Mouse (Mus musculus): ENCODE results near the gene Ppp1r26.

Ppp1r26 gene

GRCm38 (mm10) chr2:28446515-28447314 is at the start of gene Ppp1r26:
Ppp1r26 (plus strand) TSS chr2:28446800.
- DNase-seq, result peak; percentile 62

GRCm38 (mm10) chr2:28396928-28397327 is 49.7 kb upstream of the Ppp1r26 start:
- no peak for DNase-seq

GRCm38 (mm10) chr2:28397417-28398119 is 49.0 kb upstream of the Ppp1r26 start:
- DNase-seq, result no peak

- peak; percentile 28 for DNase-seq
Observed at GRCm38 (mm10) chr2:28401647-28402046, 45.0 kb upstream of the Ppp1r26 start.

DNA sequence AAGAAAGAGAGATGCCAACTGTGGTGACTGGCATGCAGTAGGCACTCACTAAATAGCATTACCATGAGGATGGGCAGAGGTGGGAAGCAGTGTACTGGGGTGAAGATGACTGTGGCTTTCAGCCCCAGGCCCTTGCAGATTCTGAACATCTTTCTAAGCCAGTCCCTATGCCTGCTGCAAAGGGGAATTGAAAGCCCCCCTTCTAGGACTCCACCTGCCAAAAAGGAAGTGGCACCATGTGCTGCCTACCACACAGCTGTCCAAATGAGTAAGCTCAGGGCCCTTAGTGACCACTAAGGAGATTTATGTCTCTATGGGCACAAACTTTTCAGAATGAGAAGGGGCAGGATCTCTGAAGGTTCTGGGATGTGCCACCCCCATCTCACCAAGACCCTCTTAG is 44.5 kb upstream of the Ppp1r26 start:
- no peak for DNase-seq

GRCm38 (mm10) chr2:28407796-28408195 is 38.8 kb upstream of the Ppp1r26 start:
- no peak for DNase-seq

- DNase-seq, result no peak
Observed at GRCm38 (mm10) chr2:28409144-28409543, 37.5 kb upstream of the Ppp1r26 start.

DNA sequence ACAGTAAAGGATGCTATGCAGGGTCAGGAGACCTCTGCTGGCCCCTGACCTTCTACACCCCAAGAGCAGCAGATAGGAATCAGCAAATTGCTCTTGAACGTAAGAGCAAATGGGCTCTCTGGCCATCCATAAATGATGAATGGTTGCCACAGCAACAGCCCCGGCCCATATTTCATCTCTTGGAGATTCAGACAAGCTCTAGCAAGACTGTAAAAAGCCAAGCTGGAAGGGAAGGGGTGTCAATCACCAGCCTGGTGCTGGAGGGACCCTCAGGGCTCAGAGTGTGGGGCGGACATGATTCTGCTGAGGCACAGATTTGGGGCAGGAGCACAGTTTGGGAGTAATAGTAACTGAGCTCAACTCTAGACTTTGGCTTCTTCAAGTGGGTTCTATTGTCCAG is 37.0 kb upstream of the Ppp1r26 start:
- DNase-seq, result no peak

- no peak for DNase-seq
Observed at GRCm38 (mm10) chr2:28412936-28413335, 33.7 kb upstream of the Ppp1r26 start.

DNA sequence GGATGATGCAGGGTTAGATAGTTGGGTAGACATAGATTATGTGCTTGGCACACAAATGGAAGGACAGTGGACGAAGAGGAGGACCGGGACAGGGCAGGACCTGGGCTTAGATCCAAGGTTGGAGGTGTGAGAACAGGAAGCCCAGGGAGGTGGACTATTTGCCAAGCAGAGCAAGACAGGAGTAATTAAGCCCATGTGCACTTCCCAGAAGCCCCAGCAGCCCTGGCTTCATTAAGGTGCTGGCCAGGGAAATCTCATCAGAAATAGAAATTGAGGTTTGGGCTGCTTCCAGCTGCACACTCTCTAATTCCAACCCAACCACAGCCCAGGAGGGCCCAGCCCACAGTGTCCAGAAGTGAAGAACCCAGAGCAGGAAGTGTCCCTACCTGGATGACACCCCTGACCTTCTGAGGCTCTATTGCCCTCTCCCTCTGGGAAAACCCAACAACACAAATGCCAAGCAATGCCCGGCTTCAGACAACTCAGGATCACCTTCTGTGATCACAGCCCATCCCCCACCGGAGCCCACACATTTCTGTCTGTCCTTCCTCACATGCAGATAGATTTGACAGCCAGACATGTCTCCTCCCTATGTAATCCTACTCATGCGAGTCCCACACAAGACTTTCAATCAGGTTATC is 32.4 kb upstream of the Ppp1r26 start:
- DNase-seq, result no peak

GRCm38 (mm10) chr2:28414757-28415137 is 31.9 kb upstream of the Ppp1r26 start:
- no peak for DNase-seq

GRCm38 (mm10) chr2:28415387-28416024 is 31.1 kb upstream of the Ppp1r26 start:
- DNase-seq, result no peak

DNA sequence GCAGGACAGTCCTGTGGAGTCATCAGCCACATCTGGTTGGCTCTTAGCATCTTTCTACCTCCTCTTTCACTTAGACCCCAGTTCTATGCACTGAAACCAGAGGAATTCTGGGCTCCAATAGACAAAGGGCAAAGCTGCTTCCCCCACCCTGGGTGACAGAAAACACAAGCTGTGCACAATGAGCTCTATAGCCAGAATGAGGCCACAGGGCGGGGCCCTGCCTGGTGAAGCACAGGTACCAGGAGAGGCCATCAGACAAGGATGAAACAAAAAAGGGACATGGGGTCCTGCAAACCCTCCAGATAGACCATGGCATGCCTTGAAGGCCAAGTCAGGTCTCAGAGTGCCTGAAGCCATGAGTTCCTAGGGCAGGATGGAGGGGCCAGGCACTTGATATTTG is 30.1 kb upstream of the Ppp1r26 start:
- DNase-seq, result no peak

- peak; percentile 87 for DNase-seq
Observed at GRCm38 (mm10) chr2:28418034-28418433, 28.6 kb upstream of the Ppp1r26 start.

- peak; percentile 90 for DNase-seq
Observed at GRCm38 (mm10) chr2:28419898-28420297, 26.7 kb upstream of the Ppp1r26 start.

DNA sequence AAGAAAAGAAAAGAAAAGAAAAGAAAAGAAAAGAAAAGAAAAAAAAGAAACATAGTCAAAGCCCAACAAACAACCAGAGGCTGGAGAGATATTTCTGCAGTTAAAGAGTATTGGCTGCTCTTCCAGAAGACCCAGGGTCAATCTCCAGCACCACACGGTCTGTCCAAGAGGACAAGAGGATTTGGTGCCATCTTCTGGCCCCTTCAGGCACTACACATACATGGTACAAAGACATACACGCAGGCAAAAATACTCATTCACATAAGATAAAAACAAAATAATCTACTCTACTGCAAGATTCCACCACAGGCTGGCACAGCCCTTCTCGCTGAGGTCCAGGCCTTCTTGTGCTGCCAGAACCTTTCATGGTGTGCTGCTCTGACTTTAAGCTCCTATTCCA is 23.4 kb upstream of the Ppp1r26 start:
- peak; percentile 67 for DNase-seq

GRCm38 (mm10) chr2:28427226-28427625 is 19.4 kb upstream of the Ppp1r26 start:
- DNase-seq, result no peak

GRCm38 (mm10) chr2:28430846-28431245 is 15.8 kb upstream of the Ppp1r26 start:
- DNase-seq, result no peak

DNA sequence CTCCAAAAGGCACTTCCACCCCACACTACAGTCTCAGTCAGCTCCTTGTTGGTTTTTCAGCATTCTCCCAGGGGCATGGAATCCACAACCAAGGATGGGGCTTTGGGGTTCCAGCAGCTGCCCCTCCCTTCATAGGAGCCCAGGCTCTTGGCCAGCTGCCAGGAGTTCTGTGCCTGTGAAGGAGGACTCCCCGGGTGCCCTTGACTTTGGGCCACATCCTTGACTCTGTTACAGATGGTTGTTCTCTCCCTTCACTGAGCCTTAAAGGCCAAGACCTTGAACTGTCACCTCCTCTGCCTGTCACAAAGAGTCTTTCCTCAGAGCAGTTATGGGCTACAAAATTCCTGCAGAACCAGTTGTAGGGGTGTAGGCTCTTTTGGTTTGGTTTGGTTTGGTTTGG is 13.8 kb upstream of the Ppp1r26 start:
- peak; percentile 28 for DNase-seq

- DNase-seq, result no peak
Observed at GRCm38 (mm10) chr2:28433512-28433911, 13.1 kb upstream of the Ppp1r26 start.

DNA sequence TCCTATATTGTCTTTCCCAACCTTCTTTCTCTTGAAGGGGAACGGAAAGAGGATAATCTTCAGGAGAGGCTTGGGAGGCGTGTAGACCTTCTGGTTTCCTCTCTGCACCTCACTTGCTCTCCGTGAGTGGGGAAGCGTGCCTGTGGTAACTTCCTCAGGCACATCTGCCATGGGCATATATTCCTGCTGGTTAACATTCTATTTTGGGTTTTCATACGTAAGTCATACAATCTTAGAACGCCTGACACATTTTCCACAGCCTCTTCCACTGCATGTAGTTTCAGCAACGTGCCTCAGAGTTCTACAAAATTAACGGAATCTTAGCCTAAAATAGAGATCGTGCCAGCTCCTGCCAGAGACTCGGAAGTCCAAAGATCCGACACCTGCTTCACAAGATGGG is 11.2 kb upstream of the Ppp1r26 start:
- no peak for DNase-seq

- DNase-seq, result no peak
Observed at GRCm38 (mm10) chr2:28440842-28441241, 5.8 kb upstream of the Ppp1r26 start.

DNA sequence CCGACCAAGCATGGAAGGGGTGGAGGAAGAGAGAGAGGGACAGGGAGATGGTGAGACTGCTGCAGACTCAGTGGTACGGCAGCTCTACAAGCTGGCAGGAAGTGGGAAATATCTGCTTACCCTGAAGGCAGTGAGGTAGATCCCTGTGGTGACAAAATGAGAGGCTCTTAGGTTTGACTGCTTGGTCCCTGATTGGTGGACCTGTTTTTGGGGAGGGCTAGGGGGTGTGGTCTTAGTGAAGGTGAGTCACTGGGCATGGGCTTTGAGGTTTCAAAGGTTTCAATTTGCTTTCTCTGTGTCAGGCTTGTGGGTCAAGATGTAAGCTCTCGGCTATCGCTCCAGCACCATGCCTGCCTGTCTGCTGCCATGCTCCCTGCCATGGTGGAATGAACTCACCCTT is 1.5 kb upstream of the Ppp1r26 start:
- DNase-seq, result no peak

GRCm38 (mm10) chr2:28446181-28446514 is 452 bp upstream of the Ppp1r26 start:
- no peak for DNase-seq
